ENCODE assay signal across 31 mouse cellular contexts in genomic region chr17:63060814-63061213, GRCm38 (mm10).
"Had no signal": no experiment of that assay in that cellular context is flagged by ENCODE, and none has a peak within 500 bp of the region (broad histone marks: within the 10 kb centered on the region; RNA-seq: fewer than 3 reads in every experiment).

No protein-coding gene starts in this region.

- ATAC-seq: liver, embryonic 12.5 days; liver, postnatal 0 days; lung, postnatal 0 days; midbrain, embryonic 15.5 days; midbrain, embryonic 16.5 days had no signal

- H3K4me1 ChIP-seq: limb, embryonic 12.5 days; limb, embryonic 13.5 days; liver, embryonic 12.5 days; liver, embryonic 13.5 days; liver, embryonic 15.5 days; lung, embryonic 15.5 days; megakaryocyte, embryonic 14.5 days had no signal

- H3K9me3 ChIP-seq: limb, embryonic 10.5 days; limb, embryonic 12.5 days; limb, embryonic 13.5 days; limb, embryonic 15.5 days; liver, embryonic 12.5 days; liver, embryonic 13.5 days; liver, embryonic 15.5 days; lung, embryonic 15.5 days; midbrain, embryonic 10.5 days; midbrain, embryonic 12.5 days; midbrain, embryonic 15.5 days; neural tube, embryonic 12.5 days; neural tube, embryonic 13.5 days had no signal

- DNase-seq: left cerebral cortex, postnatal 4 days; liver; liver, embryonic 13.5 days; liver, postnatal 0 days; lung, adult 18-20 months; lung, adult 2 months; lung, embryonic 14.5 days; lung, postnatal 10 days; lung, postnatal 14 days; lung, postnatal 36 days; lung, postnatal 4 days had no signal

- H3K36me3 ChIP-seq: limb, embryonic 10.5 days; limb, embryonic 13.5 days; limb, embryonic 15.5 days; liver, embryonic 12.5 days; liver, embryonic 13.5 days; liver, embryonic 15.5 days; lung, embryonic 15.5 days; midbrain, embryonic 10.5 days; midbrain, embryonic 12.5 days; midbrain, embryonic 15.5 days; neural tube, embryonic 12.5 days; neural tube, embryonic 13.5 days had no signal

- H3K27ac ChIP-seq: left cerebral cortex, adult 2 months; limb, embryonic 10.5 days; limb, embryonic 12.5 days; limb, embryonic 13.5 days; limb, embryonic 15.5 days; liver, embryonic 12.5 days; liver, embryonic 13.5 days; liver, embryonic 14.5 days; liver, embryonic 15.5 days; lung, embryonic 15.5 days; macrophage; midbrain, embryonic 10.5 days; midbrain, embryonic 12.5 days; midbrain, embryonic 15.5 days; neural tube, embryonic 12.5 days; neural tube, embryonic 13.5 days had no signal

- H3K4me2 ChIP-seq: limb, embryonic 12.5 days; limb, embryonic 13.5 days; limb, embryonic 15.5 days; liver, embryonic 11.5 days; liver, embryonic 12.5 days; liver, embryonic 13.5 days; liver, embryonic 15.5 days; lung, embryonic 14.5 days; lung, embryonic 15.5 days; midbrain, embryonic 12.5 days; midbrain, embryonic 15.5 days; neural tube, embryonic 12.5 days; neural tube, embryonic 13.5 days had no signal

- H3K9ac ChIP-seq: limb, embryonic 12.5 days; limb, embryonic 13.5 days; limb, embryonic 15.5 days; liver, embryonic 12.5 days; liver, embryonic 13.5 days; liver, embryonic 14.5 days; liver, embryonic 15.5 days; liver, postnatal 0 days; lung, embryonic 14.5 days; lung, embryonic 15.5 days; midbrain, embryonic 12.5 days; midbrain, embryonic 15.5 days; neural tube, embryonic 12.5 days; neural tube, embryonic 13.5 days had no signal

- H3K27me3 ChIP-seq: limb, embryonic 12.5 days; limb, embryonic 13.5 days; limb, embryonic 15.5 days; liver, embryonic 12.5 days; liver, embryonic 13.5 days; liver, embryonic 15.5 days; lung, embryonic 15.5 days; megakaryocyte, embryonic 14.5 days; midbrain, embryonic 15.5 days; neural tube, embryonic 12.5 days; neural tube, embryonic 13.5 days had no signal

- H3K4me3 ChIP-seq: left cerebral cortex, adult 2 months; limb, embryonic 10.5 days; limb, embryonic 12.5 days; limb, embryonic 13.5 days; limb, embryonic 15.5 days; liver, embryonic 12.5 days; liver, embryonic 13.5 days; liver, embryonic 15.5 days; lung, embryonic 15.5 days; megakaryocyte, embryonic 14.5 days; midbrain, embryonic 10.5 days; midbrain, embryonic 12.5 days; midbrain, embryonic 15.5 days; myocyte; neural tube, embryonic 12.5 days; neural tube, embryonic 13.5 days had no signal
